ENCODE assay signal across 19 mouse cellular contexts in genomic region chr3:154611888-154612287, GRCm38 (mm10). TPM values are rescaled to one million over a fixed set of nuclear protein-coding genes. Genes with fewer than 3 reads are reported as not detected.
DNase-seq lines count a peak whose midpoint lies in the region; ATAC-seq and TF ChIP-seq lines count a peak whose summit lies in the region.
"Had no signal": no experiment of that assay in that cellular context is flagged by ENCODE, and none has a peak within 500 bp of the region (broad histone marks: within the 10 kb centered on the region; RNA-seq: fewer than 3 reads in every experiment).

No protein-coding gene starts in this region.

- intact Hi-C loops in heart, postnatal 14 days (cut with DNase I): no loop called here

- peak; percentile 62 for DNase-seq in kidney, adult 2 months
- no peak for DNase-seq in kidney, postnatal 10 days
- DNase-seq in lung, postnatal 36 days: peak; percentile 7
- no peak for DNase-seq in lung, adult 2 months
- peak; percentile 10 for DNase-seq in adipocyte (ENCODE audit: low spot score)
- DNase-seq in heart, postnatal 14 days: no peak
- no peak for DNase-seq in frontal cortex, adult 2 months (ENCODE audit: extremely low spot score in 1 of 2, low spot score in 1 of 2)
- DNase-seq: cerebellum, adult 9-11 months; gastrocnemius, postnatal 25 days; heart, postnatal 36 days; right cerebral cortex, postnatal 25 days; thymus, postnatal 25 days had no signal

- peak; percentile 61; the same call in 1 of the 2 replicates for ATAC-seq in megakaryocyte progenitor cell, adult 5-6 weeks (replicated peaks; ENCODE audit: poor library complexity)
- ATAC-seq: hindbrain, embryonic 16.5 days had no signal

- H3K27ac ChIP-seq in kidney, adult 2 months (ENCODE audit: insufficient read depth, low read depth, low read length): no peak overlapping the region
- H3K27ac ChIP-seq: forebrain, embryonic 12.5 days; limb, embryonic 15.5 days; neural tube, embryonic 12.5 days had no signal

- peaks cover 2% of the 10 kb centered on the region; the same call in 1 of the 2 replicates for H3K4me1 ChIP-seq in kidney, adult 2 months (ENCODE audit: control insufficient read depth, insufficient read depth, low read length)
- no peaks in the 10 kb centered on the region for H3K4me1 ChIP-seq in lung, adult 2 months (ENCODE audit: control insufficient read depth, insufficient read depth, low read length)
- H3K4me1 ChIP-seq: forebrain, embryonic 12.5 days; heart, embryonic 12.5 days; limb, embryonic 15.5 days; neural tube, embryonic 12.5 days had no signal

- no peak for TF ChIP-seq POLR2A in kidney, adult 2 months (IDR thresholded peaks at IDR 0.05; ENCODE audit: low read depth, low read length)
- no peak for TF ChIP-seq POLR2A in lung, adult 2 months (IDR thresholded peaks at IDR 0.05; ENCODE audit: borderline replicate concordance, extremely low read depth, low read depth, low read length)

- H3K36me3 ChIP-seq in kidney, adult 2 months (ENCODE audit: control insufficient read depth, insufficient read depth, low read length): peaks cover 11% of the 10 kb centered on the region

- H3K4me3 ChIP-seq in kidney, adult 2 months (ENCODE audit: insufficient read depth, low read depth, low read length): no peak overlapping the region
- no peak overlapping the region for H3K4me3 ChIP-seq in lung, adult 2 months (replicated peaks; ENCODE audit: extremely low read depth, low read depth, low read length)
- H3K4me3 ChIP-seq: forebrain, embryonic 12.5 days; heart, embryonic 12.5 days; limb, embryonic 15.5 days; neural tube, embryonic 12.5 days had no signal

- peak; percentile 42 for TF ChIP-seq CTCF in kidney, adult 2 months (conservative IDR thresholded peaks at IDR 0.05; ENCODE audit: insufficient read depth, insufficient read length, low read depth, low read length)
- no peak for TF ChIP-seq CTCF in lung, adult 2 months (IDR thresholded peaks at IDR 0.05; ENCODE audit: insufficient read depth, low read length)

- 75% methylated on average over 3 of the region's 3 CpGs for WGBS in kidney, adult 2 months
- 74% methylated on average over 3 of the region's 3 CpGs for whole genome bisulfite sequencing in lung, adult 2 months

- H3K27me3 ChIP-seq in kidney, adult 2 months (replicated peaks; ENCODE audit: control insufficient read depth, insufficient read depth, low read length): no peaks in the 10 kb centered on the region
- H3K27me3 ChIP-seq: forebrain, embryonic 12.5 days; heart, embryonic 12.5 days; limb, embryonic 15.5 days; neural tube, embryonic 12.5 days had no signal

RNA-seq across cellular contexts. Expression of gene Tyw3, which starts 15.0 kb away (rescaled TPM):
- polyA plus RNA-seq in kidney, adult 2 months (2012; rRNA removed): 12.0 and 12.5 TPM in 2 replicates
- 9.1 and 9.4 TPM in 2 replicates for polyA plus RNA-seq in lung, adult 2 months (2012; rRNA removed)
- 3.0 and 3.8 TPM in 2 replicates for total RNA-seq in megakaryocyte progenitor cell, adult 5-6 weeks (2015)
- 2.4 and 6.7 TPM in 2 replicates for total RNA-seq in megakaryocyte progenitor cell, adult 5-6 weeks (2017)
- 1 to 10 TPM; 6.3 to 6.6 TPM for total RNA-seq in heart, postnatal 14 days (2021)
- 15.5 and 21.8 TPM in 2 replicates for polyA plus RNA-seq in frontal cortex, adult 2 months (2012; rRNA removed)

RNA-seq across cellular contexts. Expression of gene Cryz, which starts 15.4 kb away (rescaled TPM):
- 218 and 240 TPM in 2 replicates for polyA plus RNA-seq in kidney, adult 2 months (2012; rRNA removed)
- 4.7 and 6.6 TPM in 2 replicates for polyA plus RNA-seq in lung, adult 2 months (2012; rRNA removed)
- 3.2 and 6.1 TPM in 2 replicates for total RNA-seq in megakaryocyte progenitor cell, adult 5-6 weeks (2015)
- 3.3 and 3.5 TPM in 2 replicates for total RNA-seq in megakaryocyte progenitor cell, adult 5-6 weeks (2017)
- total RNA-seq in heart, postnatal 14 days (2021): 10 to 100 TPM; 15.5 to 20.3 TPM
- 13.9 and 16.0 TPM in 2 replicates for polyA plus RNA-seq in frontal cortex, adult 2 months (2012; rRNA removed)

RNA-seq across cellular contexts. Expression of gene Erich3, which starts 51.8 kb away (rescaled TPM):
- polyA plus RNA-seq in kidney, adult 2 months (2012; rRNA removed): 0.19 TPM in 2 replicates
- 1.9 and 2.6 TPM in 2 replicates for polyA plus RNA-seq in lung, adult 2 months (2012; rRNA removed)
- not detected in 2 replicates for total RNA-seq in megakaryocyte progenitor cell, adult 5-6 weeks (2015)
- total RNA-seq in megakaryocyte progenitor cell, adult 5-6 weeks (2017): not detected in 2 replicates
- total RNA-seq in heart, postnatal 14 days (2021): under 1 TPM; 0.05 to 0.22 TPM
- 8.2 and 9.7 TPM in 2 replicates for polyA plus RNA-seq in frontal cortex, adult 2 months (2012; rRNA removed)
- total RNA-seq: gastrocnemius, postnatal 25 days; monocyte, adult 5-6 weeks had no signal

Comparison
In these comparisons a context has a peak if more than half of its experiments do, and no peak if none do; other contexts are left out.
1. DNase-seq: peak in kidney, adult 2 months (single experiment), lung, postnatal 36 days (single experiment) and adipocyte (single experiment); none in kidney, postnatal 10 days (single experiment), lung, adult 2 months (single experiment), heart, postnatal 14 days (0 of 2) and frontal cortex, adult 2 months (0 of 2).
2. RNA of gene Cryz, which starts 15.4 kb away (polyA plus RNA-seq): 218 to 240 TPM in kidney, adult 2 months; 13.9 to 16.0 TPM in frontal cortex, adult 2 months and 4.7 to 6.6 TPM in lung, adult 2 months; every median in the first group is over 10 times any median in the second.